Mouse (Mus musculus): Measurements from ENCODE around the gene Hspa8.
A peak's percentile ranks its signal among the peaks of the same experiment; 100 is the strongest.

DNA sequence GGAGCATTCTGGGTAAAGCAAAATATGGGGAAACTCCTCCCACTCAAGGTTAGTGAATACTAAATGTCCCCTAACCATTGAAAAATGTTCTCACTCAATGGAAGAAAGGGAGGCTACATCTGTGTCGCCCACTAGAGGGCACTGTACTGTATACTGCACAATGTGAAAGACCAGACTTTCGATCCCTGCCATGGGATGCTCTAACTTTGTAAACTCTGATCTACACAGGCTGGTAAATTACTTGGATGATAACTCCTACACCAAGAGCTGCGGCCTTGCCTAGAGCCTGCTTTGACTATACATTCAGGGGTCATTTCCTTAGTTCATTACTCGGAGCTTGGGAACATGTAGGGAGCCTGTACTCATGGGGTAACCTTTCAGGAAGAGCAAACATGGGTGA is 44.4 kb upstream of the Hspa8 start:
- TF ChIP-seq POLR2A (IDR thresholded peaks at IDR 0.05; ENCODE audit: extremely low read depth, insufficient read depth, low read length) (no peak), CTCF (IDR thresholded peaks at IDR 0.05; ENCODE audit: extremely low read depth, insufficient read depth, low read length) (peak; percentile 67)
